Mouse (Mus musculus) cerebellum, adult 8-10 months (tissue): ENCODE measurements at regions not wholly inside any gene's neighbourhood (a gene's known extent, or its start where the extent isn't known, plus 50 kb on each side); places are given as distances from the start of the nearest gene placed in this dataset.

Experiments
- DNase-seq: peaks from one replicate; pipeline ENCODE4 v3.0.0; 2022

DNA sequence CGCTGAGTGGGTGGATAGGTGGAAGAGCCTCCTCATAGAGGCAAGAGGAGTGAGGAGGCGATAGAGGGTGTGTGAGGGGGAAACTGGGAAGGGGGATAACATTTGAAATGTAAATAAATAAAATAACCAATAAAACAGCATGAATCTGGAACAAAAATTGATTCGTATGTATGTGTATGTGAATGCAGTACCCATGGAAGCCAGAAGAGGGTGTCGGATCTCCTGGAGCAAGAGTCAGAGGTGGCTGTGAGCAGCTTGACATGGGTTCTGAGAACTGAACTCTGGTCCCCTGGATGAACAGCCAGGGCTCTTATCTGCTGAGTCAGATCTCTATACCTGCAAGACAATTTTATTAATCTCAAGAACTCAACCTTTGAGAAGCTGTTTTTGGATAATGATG lies 81.4 kb downstream of the Tfap2b start:
- no peak for DNase-seq

DNA sequence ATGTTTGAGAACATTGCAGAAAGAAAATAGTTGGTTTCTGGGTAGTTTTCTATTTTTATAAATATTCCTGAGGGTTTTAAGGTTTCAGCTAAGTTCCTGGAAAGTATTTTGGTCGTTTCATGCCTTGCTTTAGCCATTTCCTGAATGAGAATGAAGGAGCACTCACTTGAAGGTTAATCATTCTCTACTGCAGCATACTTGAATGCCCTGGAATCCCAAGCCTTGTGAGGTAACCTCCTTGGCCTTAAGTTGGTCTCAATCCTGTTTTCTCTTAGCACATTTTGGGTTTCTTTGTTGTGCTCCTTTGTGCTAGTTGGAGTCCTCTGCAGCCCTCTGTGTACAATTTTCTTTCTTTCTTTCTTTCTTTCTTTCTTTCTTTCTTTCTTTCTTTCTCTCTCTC lies 112.9 kb downstream of the Tfap2b start:
- no peak for DNase-seq

DNA sequence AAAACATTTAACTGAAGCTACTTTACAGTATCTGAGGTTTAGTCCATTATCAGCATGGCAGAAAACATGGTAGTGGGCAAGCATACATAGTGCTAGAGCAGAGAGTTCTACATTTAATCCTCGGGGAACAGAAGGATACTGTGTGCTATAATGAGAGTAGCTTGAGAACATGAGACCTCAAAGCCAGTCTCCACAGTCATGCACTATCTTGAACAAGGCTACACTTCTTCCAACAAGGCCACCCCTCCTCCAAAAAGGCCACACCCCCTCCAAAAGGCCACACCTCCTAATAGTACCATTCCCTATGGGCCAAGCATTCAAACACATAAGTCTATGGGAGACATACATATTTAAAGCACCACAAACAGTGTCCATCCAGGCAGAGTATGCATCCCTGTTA lies 127.3 kb downstream of the Tfap2b start:
- no peak for DNase-seq

DNA sequence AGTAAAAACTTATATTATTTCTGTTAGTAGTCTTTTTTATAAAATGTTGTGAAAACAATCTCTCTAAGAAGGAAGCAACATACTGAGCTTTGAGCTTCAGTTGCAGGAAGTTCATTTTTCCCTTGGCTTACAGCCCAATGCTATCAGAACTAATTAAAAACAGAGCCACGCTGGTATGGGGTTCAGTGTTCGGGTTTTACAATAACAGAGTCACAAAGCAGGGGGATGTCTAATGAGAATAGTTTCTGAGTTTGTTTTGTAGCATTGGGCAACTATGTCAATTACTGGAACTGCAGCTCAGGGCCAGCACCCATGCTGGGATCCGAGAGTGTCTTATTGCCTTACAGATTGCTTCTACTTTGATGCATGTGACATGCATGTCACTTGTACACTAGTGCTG lies 128.5 kb downstream of the Tfap2b start:
- no peak for DNase-seq

DNA sequence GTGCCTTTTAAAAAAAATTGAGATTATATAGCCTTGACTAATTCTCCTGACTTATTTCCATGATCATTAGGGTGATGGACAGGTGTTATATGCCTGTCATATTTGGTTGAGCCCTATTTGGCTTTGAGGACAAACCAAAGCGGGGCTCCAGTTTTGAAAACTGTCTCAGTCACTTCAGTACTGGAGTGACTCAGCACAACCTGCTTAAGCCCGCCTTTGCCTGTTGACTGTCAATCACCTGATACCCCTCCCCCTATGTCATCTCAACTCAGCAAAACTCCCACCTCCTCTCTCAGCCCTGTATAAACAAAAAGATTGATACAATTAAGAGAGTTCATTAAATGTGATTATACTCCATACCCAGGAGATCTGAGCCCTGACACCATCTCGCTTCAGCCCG lies 135.7 kb downstream of the Tfap2b start:
- no peak for DNase-seq

DNA sequence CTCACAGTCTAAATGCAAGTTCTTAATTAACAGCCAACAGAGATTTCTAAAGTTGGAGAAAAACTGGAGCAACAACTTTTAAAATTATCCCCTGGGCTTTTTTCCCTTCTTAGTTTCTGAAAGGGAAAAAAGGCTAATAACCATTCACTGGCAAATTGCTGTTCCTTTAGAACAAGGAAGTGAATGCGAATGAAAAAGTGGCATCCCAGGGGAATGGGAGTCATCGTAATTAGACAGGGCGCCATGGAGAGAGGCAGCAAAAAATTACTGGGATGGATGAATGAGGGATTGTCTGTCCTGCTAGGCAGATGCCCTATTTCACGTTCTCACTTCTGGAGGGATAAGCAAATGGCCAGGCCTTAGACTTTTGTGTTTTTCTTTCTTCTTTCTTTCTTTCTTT lies 141.8 kb downstream of the Tfap2b start:
- DNase-seq: no peak

DNA sequence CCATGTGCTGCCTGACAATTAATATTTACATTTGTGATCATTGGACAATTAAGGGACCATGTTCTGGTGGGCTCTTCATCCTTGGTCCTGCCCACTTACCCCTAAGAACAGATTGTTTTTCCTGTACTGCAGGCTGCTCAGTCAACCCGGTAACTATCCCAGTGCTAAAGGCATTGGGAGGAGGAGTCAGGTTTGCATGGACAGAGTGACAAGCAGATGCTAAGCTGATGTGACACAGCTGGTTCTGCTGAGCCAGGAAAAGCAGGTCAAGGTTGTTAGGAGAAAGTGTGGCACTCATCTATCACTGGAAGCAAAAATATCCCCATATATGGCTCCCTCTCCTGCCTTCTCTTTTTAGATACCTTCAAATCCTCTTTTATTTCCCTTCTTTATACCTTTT lies 176.1 kb downstream of the Tfap2b start:
- no peak for DNase-seq

DNA sequence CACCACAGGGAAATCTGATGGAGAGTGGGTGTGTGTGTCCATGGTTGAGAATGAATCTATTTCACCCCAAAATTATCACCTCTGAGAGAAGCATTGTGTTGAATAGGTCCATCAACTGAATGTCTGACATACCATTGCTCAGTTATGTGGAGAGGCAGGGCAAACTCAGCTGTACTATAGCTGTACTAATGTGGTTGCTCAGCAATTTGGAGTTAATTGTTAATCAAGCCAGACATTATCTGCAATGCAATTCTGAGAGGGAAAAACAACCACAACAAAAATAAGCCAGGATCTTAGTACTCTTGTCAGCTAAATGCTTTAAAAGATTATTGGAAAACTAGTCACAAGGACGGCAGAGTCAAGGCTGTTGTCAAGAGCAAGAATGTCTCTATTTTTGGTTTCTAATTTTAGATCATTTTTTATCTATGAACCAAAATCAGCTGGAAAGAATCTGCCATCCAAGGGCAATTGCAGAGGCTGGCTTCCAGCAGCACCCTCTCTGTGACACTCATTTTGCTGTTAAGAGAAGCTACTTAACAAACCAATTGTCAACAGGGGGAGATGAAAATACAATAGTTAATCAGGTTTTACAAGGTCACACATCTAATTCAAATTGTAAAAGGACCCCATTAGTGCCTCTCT lies 180.3 kb downstream of the Tfap2b start:
- no peak for DNase-seq

DNA sequence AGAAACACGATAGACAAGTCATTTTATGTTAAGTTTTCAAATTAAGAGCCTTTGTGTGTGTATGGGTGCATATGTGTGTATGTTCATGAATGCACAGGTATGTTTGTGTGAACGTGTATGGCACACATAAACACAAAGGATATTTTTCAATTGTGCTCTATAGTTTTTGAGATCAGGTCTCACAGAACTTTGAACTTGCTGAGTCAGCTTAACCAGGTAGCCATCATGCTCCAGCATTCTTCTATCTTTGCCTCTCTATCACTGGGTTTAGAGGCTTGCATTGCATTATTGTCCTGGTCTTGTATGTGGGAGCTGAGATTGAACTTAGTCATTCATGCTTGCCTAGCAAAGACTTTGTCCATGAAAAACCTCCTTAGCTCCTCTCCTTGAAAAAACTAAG lies 198.8 kb downstream of the Tfap2b start:
- no peak for DNase-seq

DNA sequence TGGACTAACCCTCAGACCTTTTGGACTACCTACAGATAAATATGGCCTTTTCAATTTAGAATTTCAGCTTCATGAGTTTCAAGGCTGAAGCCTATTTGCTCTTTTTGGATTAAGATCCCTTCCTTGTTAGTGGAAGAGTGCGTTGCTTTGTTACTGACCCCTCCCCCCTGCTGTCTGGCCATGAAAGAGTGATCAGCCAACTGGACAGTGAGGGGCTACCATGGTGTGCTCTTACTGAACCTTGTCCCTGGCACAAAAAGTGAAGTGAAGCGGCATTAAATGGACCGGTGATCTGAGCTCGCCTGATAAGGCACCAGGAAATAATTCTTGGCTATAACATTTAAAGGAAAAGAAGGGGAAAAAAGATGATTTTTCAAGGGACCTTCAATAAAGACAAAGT lies 203.6 kb downstream of the Tfap2b start:
- no peak for DNase-seq

DNA sequence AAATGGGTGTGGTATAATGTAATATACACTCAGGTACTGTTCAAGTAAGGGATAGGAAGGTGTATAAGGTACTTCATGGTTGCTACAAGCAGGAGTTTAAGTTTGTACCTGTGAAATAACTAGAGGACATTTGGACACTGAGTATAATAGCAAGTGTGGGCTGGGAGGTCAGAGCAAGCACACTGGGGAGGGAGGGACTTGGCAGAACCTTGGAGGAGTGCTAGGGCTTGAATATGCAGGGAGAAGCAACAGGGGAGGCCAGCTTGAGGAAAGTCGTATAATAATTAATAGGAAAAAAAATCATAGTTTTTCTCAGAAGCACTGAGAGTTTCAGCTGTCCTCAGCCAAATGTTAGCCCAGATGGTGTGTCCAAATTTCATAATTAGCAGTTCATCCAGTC lies 212.4 kb downstream of the Tfap2b start:
- DNase-seq: peak; percentile 3

DNA sequence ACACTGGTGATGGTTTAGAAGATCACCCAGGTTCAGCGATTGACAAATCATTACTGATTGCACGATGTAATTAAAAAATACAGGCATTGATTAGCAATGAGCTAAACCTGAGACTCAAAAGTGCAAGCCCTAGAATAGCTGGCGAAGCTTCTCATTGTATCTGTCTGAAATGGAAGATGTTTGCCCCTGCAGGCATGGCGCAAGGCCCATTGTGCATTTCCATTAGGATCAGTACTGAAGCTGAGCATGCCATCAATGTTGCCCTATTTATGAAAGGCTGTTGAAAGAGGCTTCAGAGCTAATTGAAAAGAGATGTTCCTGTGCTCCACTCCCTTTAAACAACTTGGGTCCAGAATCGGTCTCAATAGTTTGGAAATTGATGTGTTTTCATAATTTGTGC lies 242.1 kb downstream of the Tfap2b start:
- DNase-seq: no peak

DNA sequence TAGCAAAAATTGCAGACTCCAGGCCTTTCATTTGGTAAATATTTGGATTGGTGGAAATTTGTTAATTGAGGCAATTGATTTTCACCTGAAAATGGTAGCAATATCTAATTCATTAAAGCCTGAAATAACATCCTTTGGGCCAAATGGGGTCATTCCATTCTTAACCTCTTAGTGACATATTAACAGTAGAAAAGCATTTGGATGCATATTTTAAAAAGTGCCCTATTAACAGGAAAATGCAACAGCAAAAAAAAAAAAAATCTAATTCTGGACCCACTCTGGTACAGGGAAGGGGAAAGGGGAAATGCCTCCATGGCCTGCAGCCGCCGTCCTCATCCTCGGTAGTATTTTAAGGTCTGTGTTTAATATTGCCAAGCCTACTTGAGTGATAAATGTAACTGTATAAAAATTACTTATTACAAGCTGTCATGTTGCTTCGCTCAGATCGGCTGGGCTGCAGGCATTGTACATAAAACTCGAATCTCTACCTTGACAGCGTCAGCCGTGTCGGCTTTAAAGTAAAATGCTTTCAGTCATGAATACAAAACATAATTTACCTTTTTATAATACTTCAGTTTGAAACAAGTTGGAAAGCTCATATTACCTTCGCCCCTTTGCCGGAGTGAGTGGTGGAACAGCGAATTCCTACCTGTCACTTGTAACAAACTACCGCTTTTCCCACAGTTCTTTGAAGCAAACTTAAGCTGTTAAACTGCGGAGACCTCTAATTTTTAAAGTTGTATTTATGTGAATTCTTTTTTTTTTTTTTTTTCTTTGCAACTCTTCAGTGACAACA lies 250.1 kb downstream of the Tfap2b start:
- DNase-seq: no peak

DNA sequence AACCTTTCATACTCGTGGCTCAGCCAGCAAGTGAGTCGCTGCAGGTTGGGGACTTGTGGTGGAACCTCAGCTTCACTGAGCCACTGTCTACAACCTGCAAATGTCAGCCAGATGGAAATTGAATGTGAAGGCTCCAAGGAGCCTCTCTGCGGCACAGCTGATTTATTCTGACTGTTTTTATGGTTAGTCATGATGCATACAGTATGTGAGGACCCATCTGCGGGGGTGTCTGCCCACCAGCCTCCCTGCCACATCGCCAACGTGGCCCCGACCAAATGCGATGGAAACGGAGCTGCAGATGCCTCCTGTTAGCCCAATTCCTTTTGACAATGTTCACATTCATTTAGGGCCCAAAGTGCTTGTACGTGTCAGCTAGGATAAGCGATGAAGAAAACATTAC lies 251.2 kb downstream of the Tfap2b start:
- no peak for DNase-seq

DNA sequence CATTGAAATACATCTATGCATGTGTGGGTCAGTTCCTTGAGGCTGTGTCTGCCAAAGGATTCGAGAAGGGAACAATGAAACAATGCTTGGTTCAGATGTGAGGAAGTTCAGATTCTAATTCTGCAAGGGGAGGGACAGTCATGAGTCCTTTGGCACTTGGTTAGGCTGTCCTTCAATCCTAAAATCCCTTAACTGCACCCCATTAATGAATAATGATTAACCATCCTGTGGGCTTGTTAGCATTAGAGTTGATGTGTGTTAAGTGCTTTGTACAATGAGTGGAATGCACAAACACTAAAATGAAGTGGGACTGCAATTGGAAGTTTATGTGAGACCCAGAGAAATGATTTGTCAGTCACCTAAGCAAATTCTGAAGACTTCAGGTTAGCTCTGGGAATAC lies 264.8 kb downstream of the Tfap2b start:
- DNase-seq: no peak
